Mouse (Mus musculus) midbrain, postnatal 0 days (tissue): ENCODE results near the gene Meis2. TPM values are rescaled to one million over a fixed set of nuclear protein-coding genes. Genes with fewer than 3 reads are reported as not detected.

Experiments
- ATAC-seq: fragments of 200-750 bp; cut with Nextera tagmentation; 2 replicates; pipeline ENCODE4 v1.8.0; 2017; ENCODE audit warnings: moderate number of reproducible peaks, mild to moderate bottlenecking, moderate TSS enrichment, moderate library complexity; ENCODE audit not compliant: low FRiP score
- DNase-seq: peaks from one replicate; pipeline ENCODE4 v3.0.0-alpha.2; 2015; ENCODE audit warnings: low spot score
- H3K27ac ChIP-seq: fragments of 300-500 bp; sonication (generic); 2 replicates; pipeline ENCODE4 v1.5.1; 2014; ENCODE audit warnings: low read depth, mild to moderate bottlenecking, low read length, mixed read lengths
- H3K27me3 ChIP-seq: fragments of 300-500 bp; sonication (generic); 2 replicates; pipeline ENCODE4 v1.6.1; 2014; ENCODE audit warnings: low read length, control low read depth, mixed read lengths; ENCODE audit not compliant: insufficient read depth
- H3K36me3 ChIP-seq: fragments of 300-500 bp; sonication (generic); 2 replicates; pipeline ENCODE4 v1.6.1; 2014; ENCODE audit warnings: low read length, control low read depth, mixed read lengths; ENCODE audit not compliant: insufficient read depth
- H3K4me1 ChIP-seq: fragments of 300-500 bp; sonication (generic); 2 replicates; pipeline ENCODE4 v1.6.1; 2014; ENCODE audit warnings: mild to moderate bottlenecking, control low read depth, antibody characterized with exemption, low read length, mixed read lengths; ENCODE audit not compliant: insufficient read depth
- H3K4me2 ChIP-seq: fragments of 300-500 bp; sonication (generic); 2 replicates; pipeline ENCODE4 v1.6.1; 2014; ENCODE audit warnings: low read depth, mild to moderate bottlenecking, low read length, mixed read lengths; ENCODE audit not compliant: poor library complexity, severe bottlenecking
- H3K4me3 ChIP-seq: fragments of 300-500 bp; sonication (generic); 2 replicates; pipeline ENCODE4 v1.5.1; 2014; ENCODE audit warnings: low read depth, mild to moderate bottlenecking, low read length, moderate library complexity
- H3K9ac ChIP-seq: fragments of 300-500 bp; sonication (generic); replicated peaks from 2 replicates; pipeline ENCODE4 v1.6.1; 2014; ENCODE audit warnings: mild to moderate bottlenecking, low read length, moderate library complexity, mixed read lengths; ENCODE audit not compliant: poor library complexity, severe bottlenecking
- H3K9me3 ChIP-seq: fragments of 300-500 bp; sonication (generic); 2 replicates; pipeline ENCODE4 v1.6.1; 2016; ENCODE audit warnings: low read length, control low read depth
- CTCF ChIP-seq: IDR thresholded peaks from 2 replicates; pipeline ENCODE4 v1.5.1; 2016; ENCODE audit warnings: antibody characterized with exemption, mild to moderate bottlenecking
- WGBS: fragments of 180-500 bp; shearing (Covaris S2); extraction: QIAGEN DNeasy Blood & Tissue Kit; methylation state at CpG from one replicate; pipeline ENCODE4 v1.1.7; 2014; 5-methylcytosine and 5-hydroxymethylcytosine counted together
- polyA plus RNA-seq: library from polyadenylated mRNA; unstranded; fragments of >200 nt; fragmentation: Nextera tagmentation; extraction: Ambion mirVana; gene quantifications from 2 replicates; pipeline ENCODE4 v1.2.1, GENCODE M21; 2015
- total RNA-seq: library from RNA; depleted of rRNA; stranded (reverse); fragments of >200 nt; gene quantifications from 2 replicates; pipeline ENCODE4 v1.2.3, GENCODE M21; 2014

Meis2 gene
- total and polyA plus RNA-seq, 2 experiments from 2014 or later: 52.1 to 147 TPM

DNA sequence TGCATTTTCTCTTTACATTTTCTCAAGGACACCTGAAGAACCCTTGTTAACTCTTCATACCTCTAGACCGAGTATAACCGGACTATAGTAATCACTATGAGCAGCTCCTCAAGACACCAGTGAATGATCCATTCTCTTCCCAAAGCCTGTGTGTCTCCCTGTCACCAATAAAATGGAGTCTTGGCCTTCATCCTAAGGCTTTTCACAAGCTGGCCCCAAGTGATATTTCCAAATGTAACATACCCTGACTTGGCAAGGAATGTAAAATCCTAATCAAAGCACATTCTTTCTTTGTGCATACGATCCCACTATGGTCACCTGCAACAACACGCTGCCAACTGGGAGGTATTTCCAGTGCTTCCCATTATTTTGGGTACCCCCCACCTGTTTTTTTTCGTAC, 125.8 kb downstream of the Meis2 start:
- H3K36me3 ChIP-seq: no peaks in the 10 kb centered on the region
- H3K4me1 ChIP-seq: no peaks in the 10 kb centered on the region
- no peak overlapping the region for H3K9ac ChIP-seq
- ATAC-seq: no peak
- no peak overlapping the region for H3K27ac ChIP-seq
- H3K4me3 ChIP-seq: no peak overlapping the region
- TF ChIP-seq CTCF: no peak
- H3K9me3 ChIP-seq: no peaks in the 10 kb centered on the region
- DNase-seq: no peak
- H3K27me3 ChIP-seq: no peaks in the 10 kb centered on the region
- H3K4me2 ChIP-seq: no peak overlapping the region
- WGBS: 90% methylated on average over 5 of the region's 5 CpGs

DNA sequence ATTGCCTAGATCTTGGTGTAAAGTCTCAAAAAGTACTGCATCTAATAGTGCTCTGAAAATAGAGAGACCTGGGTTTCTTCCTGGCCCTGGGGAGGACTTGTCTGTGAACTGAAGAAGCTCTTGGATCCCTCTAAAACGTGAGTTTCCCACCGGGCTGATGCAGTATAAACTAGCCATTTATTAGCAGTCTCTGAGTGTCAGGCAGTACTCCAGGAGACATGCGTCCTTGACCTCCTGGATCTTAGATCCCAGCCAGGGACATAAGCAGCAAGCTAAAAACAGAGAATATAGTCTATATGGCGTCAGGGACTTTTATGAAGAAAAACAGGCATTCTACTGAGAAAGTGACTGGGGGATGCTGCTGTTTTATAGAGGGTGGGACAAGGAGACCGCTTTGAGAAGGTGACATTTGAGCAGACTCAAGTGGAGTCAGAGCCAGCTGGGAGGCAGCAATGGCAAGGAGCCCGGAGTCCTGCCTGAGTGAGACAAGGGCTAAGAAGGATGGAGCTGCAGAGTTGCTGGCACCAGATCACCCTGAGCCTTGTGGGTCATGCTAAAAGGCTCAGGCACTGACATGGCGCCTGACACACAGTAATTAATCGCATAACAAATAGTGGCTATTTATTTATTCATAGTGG, 126.6 kb downstream of the Meis2 start:
- H3K4me1 ChIP-seq: no peaks in the 10 kb centered on the region
- no peak overlapping the region for H3K27ac ChIP-seq
- whole genome bisulfite sequencing: 76% methylated on average over 8 of the region's 8 CpGs
- H3K9me3 ChIP-seq: no peaks in the 10 kb centered on the region
- ATAC-seq: no peak
- H3K9ac ChIP-seq: no peak overlapping the region
- DNase-seq: peak; percentile 84
- no peaks in the 10 kb centered on the region for H3K27me3 ChIP-seq
- no peaks in the 10 kb centered on the region for H3K36me3 ChIP-seq
- no peak for TF ChIP-seq CTCF
- no peak overlapping the region for H3K4me2 ChIP-seq
- no peak overlapping the region for H3K4me3 ChIP-seq

DNA sequence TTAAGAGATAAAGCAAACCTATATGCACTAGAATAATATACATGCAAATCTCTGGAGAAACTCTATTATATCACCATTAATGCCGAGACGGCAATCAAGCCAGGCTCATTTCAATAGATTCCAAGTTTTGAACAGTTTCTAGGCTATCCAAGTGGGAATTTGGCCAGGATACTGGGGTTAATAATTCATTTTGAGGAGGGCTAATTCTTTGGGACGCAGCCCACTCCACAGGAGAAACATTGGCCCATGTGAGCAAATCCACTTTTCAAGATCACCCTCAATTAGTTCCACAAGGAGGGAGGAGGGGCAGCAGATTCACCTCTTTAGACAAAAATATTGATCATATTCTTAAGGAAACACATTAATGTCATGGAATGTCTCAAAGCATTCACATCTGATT, 127.3 kb downstream of the Meis2 start:
- DNase-seq: peak; percentile 71
- WGBS: 69% methylated on average over 3 of the region's 3 CpGs
- no peak overlapping the region for H3K4me3 ChIP-seq
- H3K27me3 ChIP-seq: no peaks in the 10 kb centered on the region
- H3K4me2 ChIP-seq: no peak overlapping the region
- H3K27ac ChIP-seq: no peak overlapping the region
- no peaks in the 10 kb centered on the region for H3K4me1 ChIP-seq
- no peak for TF ChIP-seq CTCF
- no peak for ATAC-seq
- no peaks in the 10 kb centered on the region for H3K9me3 ChIP-seq
- H3K36me3 ChIP-seq: no peaks in the 10 kb centered on the region
- no peak overlapping the region for H3K9ac ChIP-seq

DNA sequence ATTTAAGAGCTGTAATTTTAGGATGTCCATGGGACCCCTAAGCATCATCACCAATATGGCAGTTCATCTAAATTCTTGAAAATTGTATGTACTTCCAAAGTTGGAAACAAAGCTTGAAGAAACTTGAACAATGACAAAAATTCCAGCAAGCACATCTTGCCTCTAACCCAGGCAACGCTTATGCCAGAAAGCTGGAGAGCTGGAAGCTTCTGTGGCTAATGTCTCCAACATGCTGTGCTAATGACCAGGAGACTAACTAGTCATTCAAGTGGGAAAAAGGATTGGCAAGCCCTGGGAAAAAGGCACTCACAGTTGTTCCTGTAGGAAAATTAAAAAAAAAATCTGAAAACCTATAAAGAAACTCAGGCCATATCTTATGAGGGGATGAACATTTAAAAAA, 127.7 kb downstream of the Meis2 start:
- Histone ChIP-seq H3K4me2 (no peak overlapping the region), H3K9me3 (no peaks in the 10 kb centered on the region), H3K9ac (no peak overlapping the region), H3K4me3 (no peak overlapping the region), H3K27me3 (no peaks in the 10 kb centered on the region), H3K4me1 (no peaks in the 10 kb centered on the region), H3K36me3 (no peaks in the 10 kb centered on the region), H3K27ac (no peak overlapping the region)
- no peak for ATAC-seq
- DNase-seq: peak; percentile 59
- no peak for TF ChIP-seq CTCF
- WGBS: 84% methylated on average over 1 of the region's 1 CpGs

DNA sequence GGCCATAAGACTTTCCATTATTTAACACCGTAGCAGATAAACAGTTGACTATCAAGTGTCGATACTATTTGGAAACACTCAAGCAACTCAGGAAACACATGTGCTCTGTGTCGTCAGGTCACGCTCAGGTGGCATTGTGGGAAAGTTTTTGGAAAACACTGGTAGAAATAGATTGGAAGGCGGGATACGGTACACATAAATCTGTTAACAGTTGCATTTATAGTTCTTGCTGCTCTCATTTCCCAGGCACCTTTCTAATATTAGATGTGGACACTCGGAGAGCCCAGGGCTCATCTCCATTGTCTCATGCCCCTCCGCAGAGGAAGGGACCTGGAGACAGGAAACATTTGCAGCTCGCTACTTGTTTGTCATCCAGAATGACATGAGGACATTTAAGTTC, 128.9 kb downstream of the Meis2 start:
- no peak overlapping the region for H3K4me2 ChIP-seq
- H3K9ac ChIP-seq: no peak overlapping the region
- no peak overlapping the region for H3K27ac ChIP-seq
- DNase-seq: no peak
- 90% methylated on average over 9 of the region's 9 CpGs for WGBS
- H3K4me3 ChIP-seq: no peak overlapping the region
- no peaks in the 10 kb centered on the region for H3K9me3 ChIP-seq
- no peaks in the 10 kb centered on the region for H3K27me3 ChIP-seq
- no peak for TF ChIP-seq CTCF
- no peaks in the 10 kb centered on the region for H3K4me1 ChIP-seq
- ATAC-seq: no peak
- H3K36me3 ChIP-seq: no peaks in the 10 kb centered on the region

DNA sequence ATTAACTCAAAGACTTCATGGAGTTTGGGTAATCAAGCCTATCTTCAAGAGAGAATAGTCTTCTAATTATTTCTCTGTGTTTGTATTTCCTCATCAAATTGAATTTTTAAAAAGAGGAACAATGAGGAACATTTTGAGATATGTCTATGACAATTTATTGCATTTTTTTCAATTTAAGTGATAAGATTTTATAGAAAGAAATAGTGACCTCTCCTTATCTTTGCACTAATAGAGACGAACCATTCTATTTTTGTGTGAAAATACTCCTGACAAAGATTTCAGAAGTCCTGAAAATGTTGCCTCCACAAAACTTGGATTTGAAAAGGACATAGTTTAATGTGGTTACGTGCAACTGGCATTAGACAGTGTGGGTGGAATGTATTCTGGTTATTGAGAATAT, 131.3 kb downstream of the Meis2 start:
- no peaks in the 10 kb centered on the region for H3K36me3 ChIP-seq
- WGBS: 94% methylated on average over 2 of the region's 2 CpGs
- H3K4me3 ChIP-seq: no peak overlapping the region
- no peaks in the 10 kb centered on the region for H3K27me3 ChIP-seq
- no peak overlapping the region for H3K9ac ChIP-seq
- no peak for ATAC-seq
- H3K9me3 ChIP-seq: no peaks in the 10 kb centered on the region
- TF ChIP-seq CTCF: no peak
- DNase-seq: no peak
- H3K4me1 ChIP-seq: no peaks in the 10 kb centered on the region
- no peak overlapping the region for H3K27ac ChIP-seq
- H3K4me2 ChIP-seq: no peak overlapping the region
